18 mouse cellular contexts compared by ENCODE assay signal in genomic region chr13:49300771-49301170, GRCm38 (mm10). TPM values are rescaled to one million over a fixed set of nuclear protein-coding genes. Genes with fewer than 3 reads are reported as not detected.
DNase-seq lines count a peak whose midpoint lies in the region; TF ChIP-seq lines count a peak whose summit lies in the region.
"Had no signal": no experiment of that assay in that cellular context is flagged by ENCODE, and none has a peak within 500 bp of the region (broad histone marks: within the 10 kb centered on the region; RNA-seq: fewer than 3 reads in every experiment).

No protein-coding gene starts in this region.

- no peak overlapping the region for H3K4me3 ChIP-seq in bone marrow macrophage, adult 2 months (ENCODE audit: insufficient read depth, low read length)
- no peak overlapping the region for H3K4me3 ChIP-seq in myocyte
- H3K4me3 ChIP-seq: embryonic facial prominence, embryonic 12.5 days; forebrain, embryonic 12.5 days; heart, embryonic 13.5 days; hindbrain, embryonic 15.5 days had no signal

- no peak for TF ChIP-seq CTCF in bone marrow macrophage, adult 2 months (IDR thresholded peaks at IDR 0.05; ENCODE audit: low read depth, low read length)

- H3K79me2 ChIP-seq in myocyte (ENCODE audit: control insufficient read depth, insufficient read depth): peaks cover 5% of the 10 kb centered on the region

- H3K4me2 ChIP-seq in myocyte (ENCODE audit: low read depth): peak overlapping the region; percentile 3
- H3K4me2 ChIP-seq: embryonic facial prominence, embryonic 12.5 days; forebrain, embryonic 12.5 days; heart, embryonic 13.5 days; hindbrain, embryonic 15.5 days had no signal

- peak overlapping the region; percentile 25 for H3K27ac ChIP-seq in bone marrow macrophage, adult 2 months (ENCODE audit: insufficient read depth, low read depth, low read length)
- H3K27ac ChIP-seq: embryonic facial prominence, embryonic 12.5 days; forebrain, embryonic 12.5 days; heart, embryonic 13.5 days; hindbrain, embryonic 15.5 days had no signal

- peaks cover 67% of the 10 kb centered on the region for H3K4me1 ChIP-seq in bone marrow macrophage, adult 2 months (ENCODE audit: control insufficient read depth, insufficient read depth, low read length)
- H3K4me1 ChIP-seq: embryonic facial prominence, embryonic 12.5 days; forebrain, embryonic 12.5 days; heart, embryonic 13.5 days; hindbrain, embryonic 15.5 days had no signal

- no peak overlapping the region for H3ac ChIP-seq in myocyte (ENCODE audit: control insufficient read depth, insufficient read length)

- no peak for TF ChIP-seq POLR2A in bone marrow macrophage, adult 2 months (IDR thresholded peaks at IDR 0.05; ENCODE audit: borderline replicate concordance, low read depth, low read length)
- TF ChIP-seq POLR2A in myocyte (IDR thresholded peaks at IDR 0.05; ENCODE audit: insufficient read length, low read depth): no peak

- no peaks in the 10 kb centered on the region for H3K27me3 ChIP-seq in myocyte (ENCODE audit: control insufficient read depth, insufficient read depth, insufficient read length)
- H3K27me3 ChIP-seq: embryonic facial prominence, embryonic 12.5 days; forebrain, embryonic 12.5 days; heart, embryonic 13.5 days; hindbrain, embryonic 15.5 days had no signal

- peak; percentile 32 for DNase-seq in 3134 (ENCODE audit: extremely low read depth, insufficient read length, low spot score)
- DNase-seq in CD4-positive helper T cell, adult 2 months (ENCODE audit: low read depth, low spot score): peak; percentile 27
- no peak for DNase-seq in frontal cortex, adult 2 months (ENCODE audit: extremely low spot score in 1 of 2, low spot score in 1 of 2)
- no peak for DNase-seq in urinary bladder, adult 2 months (ENCODE audit: low spot score)
- no peak for DNase-seq in layer of hippocampus, adult 18-20 months (ENCODE audit: low spot score in 2 of 2)
- DNase-seq: adrenal gland, adult 8-10 months; adrenal gland, postnatal 36 days; cerebellum, adult 11 months; cerebellum, adult 9-10 months; cerebellum, postnatal 25 days; gastrocnemius, postnatal 14 days; heart, postnatal 36 days had no signal

- peaks cover 7% of the 10 kb centered on the region for H3K36me3 ChIP-seq in myocyte (ENCODE audit: control insufficient read depth, insufficient read depth)
- H3K36me3 ChIP-seq: embryonic facial prominence, embryonic 12.5 days; forebrain, embryonic 12.5 days; heart, embryonic 13.5 days; hindbrain, embryonic 15.5 days had no signal

TF ChIP-seq in myocyte, 11 proteins besides CTCF, POLR2A, EP300 and RAD21:
- no peak for TF ChIP-seq POLR2AphosphoS2 (IDR thresholded peaks at IDR 0.05; ENCODE audit: insufficient read length, low read depth)
- no peak for TF ChIP-seq REST (IDR thresholded peaks at IDR 0.05; ENCODE audit: insufficient read depth, insufficient read length)
- TF ChIP-seq MAX (IDR thresholded peaks at IDR 0.05; ENCODE audit: low read depth): no peak
- no peak for TF ChIP-seq MYOD1 (IDR thresholded peaks at IDR 0.05; ENCODE audit: control insufficient read depth in 1 of 3, insufficient read length in 2 of 3, low read depth in 2 of 3)
- TF ChIP-seq E2F4 (IDR thresholded peaks at IDR 0.05; ENCODE audit: insufficient read depth): no peak
- TF ChIP-seq MYOG (IDR thresholded peaks at IDR 0.05; ENCODE audit: control insufficient read depth in 1 of 3, insufficient read depth in 1 of 3, insufficient read length in 2 of 3, low read depth in 2 of 3): no peak
- TF ChIP-seq TCF3 (IDR thresholded peaks at IDR 0.05; ENCODE audit: insufficient read length, low read depth): no peak
- TF ChIP-seq USF1 (IDR thresholded peaks at IDR 0.05; ENCODE audit: low read depth): no peak
- TF ChIP-seq CEBPB (IDR thresholded peaks at IDR 0.05; ENCODE audit: insufficient read depth, poor library complexity, severe bottlenecking): no peak
- TF ChIP-seq TCF12 (IDR thresholded peaks at IDR 0.05; ENCODE audit: insufficient read depth, poor library complexity, severe bottlenecking): no peak
- no peak for TF ChIP-seq SRF (IDR thresholded peaks at IDR 0.05; ENCODE audit: control insufficient read depth, insufficient read length, low read depth)
TF ChIP-seq in myocyte: peak in this region for 0.

RNA-seq across cellular contexts. Expression of gene Fgd3, which starts 19.3 kb away (rescaled TPM):
- polyA plus RNA-seq in bone marrow macrophage, adult 2 months (2012; ENCODE audit: insufficient read depth, insufficient read length, missing spikeins): 79.0 and 88.6 TPM in 2 replicates
- 15.5 TPM for polyA plus RNA-seq in myocyte (2012; fragmentation: generic; extraction: Trizol)
- polyA plus RNA-seq in frontal cortex, adult 2 months (2012; rRNA removed): 10.5 and 10.9 TPM in 2 replicates
- 6.2 and 7.2 TPM in 2 replicates for polyA plus RNA-seq in urinary bladder, adult 2 months (2012; rRNA removed)
- total RNA-seq in layer of hippocampus, adult 18-20 months (2021): 1 to 10 TPM; 6.1 to 6.5 TPM

RNA-seq across cellular contexts. Expression of gene Bicd2, which starts 40.6 kb away (rescaled TPM):
- polyA plus RNA-seq in bone marrow macrophage, adult 2 months (2012; ENCODE audit: insufficient read depth, insufficient read length, missing spikeins): 38.4 and 42.5 TPM in 2 replicates
- 94.9 TPM for polyA plus RNA-seq in myocyte (2012; fragmentation: generic; extraction: Trizol)
- 48.6 and 49.5 TPM in 2 replicates for polyA plus RNA-seq in frontal cortex, adult 2 months (2012; rRNA removed)
- 41.8 and 47.8 TPM in 2 replicates for polyA plus RNA-seq in urinary bladder, adult 2 months (2012; rRNA removed)
- total RNA-seq in layer of hippocampus, adult 18-20 months (2021): 10 to 100 TPM; 53.4 to 54.2 TPM

RNA-seq across cellular contexts. Expression of gene Susd3, which starts 52.3 kb away (rescaled TPM):
- polyA plus RNA-seq in bone marrow macrophage, adult 2 months (2012; ENCODE audit: insufficient read depth, insufficient read length, missing spikeins): 139 and 143 TPM in 2 replicates
- 2.2 TPM for polyA plus RNA-seq in myocyte (2012; fragmentation: generic; extraction: Trizol)
- 2.4 and 3.2 TPM in 2 replicates for polyA plus RNA-seq in frontal cortex, adult 2 months (2012; rRNA removed)
- 2.6 and 2.8 TPM in 2 replicates for polyA plus RNA-seq in urinary bladder, adult 2 months (2012; rRNA removed)
- total RNA-seq in layer of hippocampus, adult 18-20 months (2021): 1 to 10 TPM; 1.9 to 2.2 TPM

Comparison
In these comparisons a context has a peak if more than half of its experiments do, and no peak if none do; other contexts are left out.
1. DNase-seq: peak in 3134 (single experiment) and CD4-positive helper T cell, adult 2 months (single experiment); none in frontal cortex, adult 2 months (0 of 2), urinary bladder, adult 2 months (single experiment) and layer of hippocampus, adult 18-20 months (0 of 2).
2. RNA of gene Susd3, which starts 52.3 kb away (polyA plus RNA-seq): 139 to 143 TPM in bone marrow macrophage, adult 2 months; 2.4 to 3.2 TPM in frontal cortex, adult 2 months, 2.6 to 2.8 TPM in urinary bladder, adult 2 months and 2.2 TPM in myocyte (single experiment); every median in the first group is over 10 times any median in the second.